Mouse (Mus musculus): ENCODE measurements at regions not wholly inside any gene's neighbourhood (a gene's known extent, or its start where the extent isn't known, plus 50 kb on each side); places are given as distances from the start of the nearest gene placed in this dataset.

DNA sequence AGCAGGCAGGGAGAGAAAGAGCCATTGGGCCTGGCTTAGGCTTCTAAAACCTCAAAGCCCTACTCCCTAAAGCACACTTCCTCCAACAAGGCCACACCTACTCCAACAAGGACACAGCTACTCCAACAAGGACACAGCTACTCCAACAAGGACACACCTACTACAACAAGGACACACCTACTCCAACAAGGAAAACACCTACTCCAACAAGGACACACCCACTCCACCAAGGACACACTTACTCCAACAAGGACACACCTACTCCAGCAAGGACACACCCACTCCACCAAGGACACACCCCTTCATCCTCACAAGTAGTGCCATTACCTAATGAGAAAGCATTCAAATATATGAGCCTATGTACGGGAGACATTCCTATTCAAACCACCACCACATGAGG is 216.4 kb upstream of the Zfp703 start:
- no peak for TF ChIP-seq TAL1 (conservative IDR thresholded peaks at IDR 0.05; ENCODE audit: low read depth, low read length)
- TF ChIP-seq GATA1 (IDR thresholded peaks at IDR 0.05; ENCODE audit: borderline replicate concordance, low read length) = no peak
- no peak for TF ChIP-seq GATA2 (IDR thresholded peaks at IDR 0.05; ENCODE audit: borderline replicate concordance, low read depth, low read length)
- TF ChIP-seq POLR2AphosphoS5 (IDR thresholded peaks at IDR 0.05; ENCODE audit: insufficient replicate concordance, low read depth, low read length) = no peak
- no peak for TF ChIP-seq CTCF (IDR thresholded peaks at IDR 0.05; ENCODE audit: low read depth, low read length)
- no peak for ATAC-seq (ENCODE audit: extremely low read depth, insufficient number of reproducible peaks, low FRiP score, poor library complexity, severe bottlenecking)
- Histone ChIP-seq H3K9me3 (replicated peaks) (peaks cover 4% of the 10 kb centered on the region), H3K4me3 (ENCODE audit: low read depth, low read length) (no peak overlapping the region), H3K27me3 (ENCODE audit: insufficient read depth, low read length) (peaks cover 10% of the 10 kb centered on the region; the same call in 1 of the 2 replicates), H3K36me3 (replicated peaks) (no peaks in the 10 kb centered on the region), H3K4me1 (ENCODE audit: insufficient read depth, low read depth, low read length) (peaks cover 19% of the 10 kb centered on the region; the same call in 1 of the 2 replicates)
- DNase-seq (ENCODE audit: low spot score) = no peak

GRCm38 (mm10) chr8:26762942-26763778 is 214.0 kb upstream of the Zfp703 start:
- ATAC-seq (ENCODE audit: extremely low read depth, insufficient number of reproducible peaks, low FRiP score, poor library complexity, severe bottlenecking) (no peak), DNase-seq (ENCODE audit: low spot score) (no peak)
- Histone ChIP-seq H3K4me1 (ENCODE audit: insufficient read depth, low read depth, low read length) (peaks cover 21% of the 10 kb centered on the region), H3K9me3 (replicated peaks) (peaks cover 4% of the 10 kb centered on the region), H3K27me3 (ENCODE audit: insufficient read depth, low read length) (peaks cover 16% of the 10 kb centered on the region; the same call in 1 of the 2 replicates), H3K36me3 (replicated peaks) (no peaks in the 10 kb centered on the region), H3K4me3 (ENCODE audit: low read depth, low read length) (no peak overlapping the region)
- TF ChIP-seq GATA1 (IDR thresholded peaks at IDR 0.05; ENCODE audit: borderline replicate concordance, low read length) (no peak), CTCF (IDR thresholded peaks at IDR 0.05; ENCODE audit: low read depth, low read length) (no peak), GATA2 (IDR thresholded peaks at IDR 0.05; ENCODE audit: borderline replicate concordance, low read depth, low read length) (no peak), POLR2AphosphoS5 (IDR thresholded peaks at IDR 0.05; ENCODE audit: insufficient replicate concordance, low read depth, low read length) (no peak), TAL1 (conservative IDR thresholded peaks at IDR 0.05; ENCODE audit: low read depth, low read length) (no peak)

GRCm38 (mm10) chr8:26768474-26769229 is 208.5 kb upstream of the Zfp703 start:
- Histone ChIP-seq H3K4me3 (ENCODE audit: low read depth, low read length) (no peak overlapping the region), H3K27me3 (ENCODE audit: insufficient read depth, low read length) (peaks cover 26% of the 10 kb centered on the region), H3K4me1 (ENCODE audit: insufficient read depth, low read depth, low read length) (peaks cover 48% of the 10 kb centered on the region), H3K36me3 (replicated peaks) (no peaks in the 10 kb centered on the region), H3K9me3 (replicated peaks) (no peaks in the 10 kb centered on the region; the same call in 1 of the 2 replicates)
- DNase-seq (ENCODE audit: low spot score) (no peak), ATAC-seq (ENCODE audit: extremely low read depth, insufficient number of reproducible peaks, low FRiP score, poor library complexity, severe bottlenecking) (no peak)
- no peak for TF ChIP-seq CTCF (IDR thresholded peaks at IDR 0.05; ENCODE audit: low read depth, low read length)
- TF ChIP-seq GATA2 (IDR thresholded peaks at IDR 0.05; ENCODE audit: borderline replicate concordance, low read depth, low read length) = no peak
- no peak for TF ChIP-seq POLR2AphosphoS5 (IDR thresholded peaks at IDR 0.05; ENCODE audit: insufficient replicate concordance, low read depth, low read length)
- TF ChIP-seq GATA1 (IDR thresholded peaks at IDR 0.05; ENCODE audit: borderline replicate concordance, low read length) = no peak
- TF ChIP-seq TAL1 (conservative IDR thresholded peaks at IDR 0.05; ENCODE audit: low read depth, low read length) = no peak

GRCm38 (mm10) chr8:26770424-26770886 is 206.7 kb upstream of the Zfp703 start:
- Histone ChIP-seq H3K4me1 (ENCODE audit: insufficient read depth, low read depth, low read length) (peaks cover 48% of the 10 kb centered on the region), H3K4me3 (ENCODE audit: low read depth, low read length) (peak overlapping the region; percentile 67; the same call in 1 of the 2 replicates), H3K27me3 (ENCODE audit: insufficient read depth, low read length) (peaks cover 23% of the 10 kb centered on the region), H3K9me3 (replicated peaks) (no peaks in the 10 kb centered on the region; the same call in 1 of the 2 replicates), H3K36me3 (replicated peaks) (no peaks in the 10 kb centered on the region)
- DNase-seq (ENCODE audit: low spot score) (peak; percentile 49), ATAC-seq (ENCODE audit: extremely low read depth, insufficient number of reproducible peaks, low FRiP score, poor library complexity, severe bottlenecking) (peak; percentile 36)
- TF ChIP-seq GATA1 (IDR thresholded peaks at IDR 0.05; ENCODE audit: borderline replicate concordance, low read length) (no peak), CTCF (IDR thresholded peaks at IDR 0.05; ENCODE audit: low read depth, low read length) (no peak), POLR2AphosphoS5 (IDR thresholded peaks at IDR 0.05; ENCODE audit: insufficient replicate concordance, low read depth, low read length) (no peak), TAL1 (conservative IDR thresholded peaks at IDR 0.05; ENCODE audit: low read depth, low read length) (no peak), GATA2 (IDR thresholded peaks at IDR 0.05; ENCODE audit: borderline replicate concordance, low read depth, low read length) (no peak)

- ATAC-seq (ENCODE audit: extremely low read depth, insufficient number of reproducible peaks, low FRiP score, poor library complexity, severe bottlenecking) (no peak), DNase-seq (ENCODE audit: low spot score) (no peak)
- TF ChIP-seq CTCF (IDR thresholded peaks at IDR 0.05; ENCODE audit: low read depth, low read length) = no peak
- TF ChIP-seq GATA2 (IDR thresholded peaks at IDR 0.05; ENCODE audit: borderline replicate concordance, low read depth, low read length) = no peak
- TF ChIP-seq TAL1 (conservative IDR thresholded peaks at IDR 0.05; ENCODE audit: low read depth, low read length) = no peak
- TF ChIP-seq GATA1 (IDR thresholded peaks at IDR 0.05; ENCODE audit: borderline replicate concordance, low read length) = no peak
- TF ChIP-seq POLR2AphosphoS5 (IDR thresholded peaks at IDR 0.05; ENCODE audit: insufficient replicate concordance, low read depth, low read length) = no peak
- no peaks in the 10 kb centered on the region for H3K36me3 ChIP-seq (replicated peaks)
- H3K27me3 ChIP-seq (ENCODE audit: insufficient read depth, low read length) = peaks cover 41% of the 10 kb centered on the region
- H3K4me3 ChIP-seq (ENCODE audit: low read depth, low read length) = no peak overlapping the region
- no peaks in the 10 kb centered on the region for H3K9me3 ChIP-seq (replicated peaks)
- H3K4me1 ChIP-seq (ENCODE audit: insufficient read depth, low read depth, low read length) = peaks cover 9% of the 10 kb centered on the region
Observed at GRCm38 (mm10) chr8:26778917-26779537, 198.1 kb upstream of the Zfp703 start.
